Mouse (Mus musculus) spleen, adult 2 months (tissue): Measurements from ENCODE around the gene Cdc25b. TPM values are rescaled to one million over a fixed set of nuclear protein-coding genes. Genes with fewer than 3 reads are reported as not detected.

Experiments used
- DNase-seq, 2 experiments: peaks; one replicate each; pipeline versions ENCODE4 v3.0.0 to v3.0.0-alpha.2; 2012 to 2021; ENCODE audit warnings: low spot score in 2 of 2, low read depth in 1 of 2
- H3K27ac ChIP-seq: fragments of 200-500 bp; 2 replicates; pipeline ENCODE4 v1.5.1; 2012; ENCODE audit warnings: low read length, inconsistent platforms; ENCODE audit not compliant: insufficient read depth
- H3K27me3 ChIP-seq: fragments of 200-500 bp; 2 replicates; pipeline ENCODE4 v1.6.1; 2012; ENCODE audit warnings: mild to moderate bottlenecking, moderate library complexity, low read length, inconsistent platforms; ENCODE audit not compliant: control insufficient read depth, insufficient read depth
- H3K36me3 ChIP-seq: fragments of 200-500 bp; 2 replicates; pipeline ENCODE4 v1.6.1; 2012; ENCODE audit warnings: mild to moderate bottlenecking, low read length, inconsistent platforms; ENCODE audit not compliant: control insufficient read depth, insufficient read depth
- H3K4me1 ChIP-seq: fragments of 200-500 bp; 2 replicates; pipeline ENCODE4 v1.6.1; 2011; ENCODE audit warnings: inconsistent platforms; ENCODE audit not compliant: control insufficient read depth, insufficient read depth, insufficient read length
- H3K4me3 ChIP-seq: fragments of 200-500 bp; 2 replicates; pipeline ENCODE4 v1.5.1; 2011; ENCODE audit warnings: mild to moderate bottlenecking, inconsistent platforms; ENCODE audit not compliant: insufficient read depth, insufficient read length; ENCODE audit errors: extremely low read depth
- CTCF ChIP-seq: fragments of 200-500 bp; IDR thresholded peaks from 2 replicates; pipeline ENCODE4 v1.5.1; 2011; ENCODE audit warnings: mild to moderate bottlenecking, inconsistent platforms; ENCODE audit not compliant: insufficient read depth, insufficient read length, insufficient replicate concordance; ENCODE audit errors: extremely low read depth
- POLR2A ChIP-seq: fragments of 200-500 bp; IDR thresholded peaks from 2 replicates; pipeline ENCODE4 v1.6.1; 2011; ENCODE audit warnings: low read depth, low read length, inconsistent platforms
- WGBS: fragments of 180-500 bp; shearing (Covaris S2); methylation state at CpG from one replicate; pipeline ENCODE4 v1.1.7; 2018; 5-methylcytosine and 5-hydroxymethylcytosine counted together
- polyA plus RNA-seq: library from polyadenylated mRNA; depleted of rRNA; stranded (reverse); fragments of >200 nt; gene quantifications from 2 replicates; pipeline ENCODE4 v1.2.3, GENCODE M21; 2012

The Cdc25b gene
- polyA plus RNA-seq, 1 experiment: 85.6 TPM

DNA sequence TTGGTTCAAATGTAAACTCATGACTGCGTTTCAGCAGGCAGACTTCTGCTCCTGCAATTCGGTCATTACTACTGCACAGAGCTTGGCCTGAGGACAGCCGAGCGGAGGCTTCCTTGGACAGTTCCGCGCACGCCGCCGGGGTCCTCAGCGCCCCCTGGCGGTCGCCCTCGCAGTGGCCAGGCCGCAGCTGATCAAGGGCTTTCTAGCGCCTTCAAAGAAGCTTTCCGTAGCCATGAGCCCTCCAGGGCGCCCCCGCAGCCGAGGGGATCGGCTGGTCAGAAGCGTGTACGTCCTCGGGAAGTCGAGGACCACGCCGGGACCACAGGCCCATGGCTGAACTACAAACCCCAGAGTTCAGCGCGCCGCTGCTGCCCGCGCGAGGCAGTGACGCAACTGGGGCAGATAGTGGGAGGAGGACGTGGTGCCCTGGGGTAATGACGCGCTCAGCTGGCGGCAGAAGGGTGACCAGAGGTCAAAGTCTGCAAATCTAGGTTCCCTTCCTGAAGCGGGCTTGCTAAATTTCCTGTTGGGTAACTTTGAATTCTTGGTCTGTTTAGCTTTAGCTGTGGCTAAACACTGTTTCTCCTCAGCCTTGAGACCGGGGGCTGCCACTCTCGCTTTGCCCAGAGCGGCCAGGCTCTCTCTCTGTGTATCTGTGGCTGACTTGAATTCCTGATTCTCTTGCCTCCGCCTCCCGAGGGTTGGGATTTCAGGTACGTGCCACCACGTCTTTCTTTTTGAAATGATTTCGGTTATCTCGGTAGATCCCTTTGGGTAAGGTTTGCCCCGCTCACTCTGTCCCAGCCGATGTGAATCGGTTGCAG is 23.4 kb downstream of the Cdc25b start:
- Histone ChIP-seq H3K27ac (peak overlapping the region; percentile 89), H3K4me1 (peaks cover 3% of the 10 kb centered on the region; the same call in 1 of the 2 replicates), H3K4me3 (peak overlapping the region; percentile 63), H3K27me3 (no peaks in the 10 kb centered on the region), H3K36me3 (peaks cover 4% of the 10 kb centered on the region; the same call in 1 of the 2 replicates)
- DNase-seq: peak; percentile 84 to 94
- under 1% methylated on average over 50 of the region's 50 CpGs for WGBS
- TF ChIP-seq POLR2A: peak; percentile 62
- peak; percentile 93 for TF ChIP-seq CTCF

DNA sequence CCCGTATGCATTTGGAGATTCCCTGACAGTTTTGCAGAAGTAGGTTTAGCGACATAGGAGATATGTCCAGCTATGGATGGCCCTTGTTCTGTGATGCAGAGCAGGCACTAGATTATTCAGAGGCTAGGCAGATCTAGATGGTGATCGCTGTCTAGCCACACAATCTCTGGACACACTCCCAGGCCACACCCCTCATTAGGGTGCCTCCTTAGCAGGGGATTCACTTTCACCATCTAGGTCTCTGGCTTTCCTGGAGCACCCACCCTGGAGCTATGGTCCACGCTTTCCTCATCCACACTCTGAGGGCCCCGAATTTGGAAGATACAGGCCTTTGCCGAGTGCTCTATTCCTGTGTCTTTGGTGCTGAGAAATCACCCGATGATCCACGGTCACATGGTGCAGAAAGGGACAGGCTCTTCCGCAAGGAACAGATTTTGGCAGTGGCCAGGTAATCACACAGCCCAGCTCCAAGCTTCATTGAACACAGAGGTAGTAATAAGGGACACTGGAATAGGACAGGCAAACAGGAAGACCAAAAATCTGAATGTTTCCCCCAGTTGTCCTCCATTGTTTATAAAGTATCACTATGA is 24.4 kb downstream of the Cdc25b start:
- no peak for DNase-seq
- Histone ChIP-seq H3K36me3 (peaks cover 4% of the 10 kb centered on the region; the same call in 1 of the 2 replicates), H3K27ac (no peak overlapping the region), H3K27me3 (no peaks in the 10 kb centered on the region), H3K4me3 (peak overlapping the region; percentile 63), H3K4me1 (peaks cover 3% of the 10 kb centered on the region; the same call in 1 of the 2 replicates)
- TF ChIP-seq CTCF (no peak), POLR2A (no peak)
- 55% methylated on average over 9 of the region's 9 CpGs for WGBS

DNA sequence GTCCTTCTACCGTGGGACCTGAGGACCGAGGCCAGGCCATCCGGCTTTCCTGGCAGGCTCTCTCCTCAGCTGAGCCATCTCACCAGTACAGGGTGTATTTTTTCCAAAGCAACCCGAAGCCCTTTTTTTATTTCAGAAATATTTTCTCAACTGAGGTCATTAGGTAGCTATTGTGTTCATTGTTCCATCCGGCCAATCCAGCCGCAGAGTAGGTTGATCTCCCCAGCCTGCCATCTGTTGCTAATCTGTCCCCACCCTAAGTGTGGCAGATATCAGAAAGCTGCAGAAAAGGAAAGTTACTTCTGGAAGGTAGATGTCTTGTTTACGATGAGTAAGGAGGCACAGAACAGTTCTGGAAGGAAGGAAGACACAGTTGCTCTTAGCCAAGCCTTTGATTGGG is 27.0 kb downstream of the Cdc25b start:
- Histone ChIP-seq H3K27ac (peak overlapping the region; percentile 27; the same call in 1 of the 2 replicates), H3K4me1 (peaks cover 3% of the 10 kb centered on the region; the same call in 1 of the 2 replicates), H3K36me3 (peaks cover 4% of the 10 kb centered on the region; the same call in 1 of the 2 replicates), H3K4me3 (no peak overlapping the region), H3K27me3 (no peaks in the 10 kb centered on the region)
- no peak for TF ChIP-seq POLR2A
- TF ChIP-seq CTCF: no peak
- WGBS: 84% methylated on average over 7 of the region's 7 CpGs
- no peak for DNase-seq

DNA sequence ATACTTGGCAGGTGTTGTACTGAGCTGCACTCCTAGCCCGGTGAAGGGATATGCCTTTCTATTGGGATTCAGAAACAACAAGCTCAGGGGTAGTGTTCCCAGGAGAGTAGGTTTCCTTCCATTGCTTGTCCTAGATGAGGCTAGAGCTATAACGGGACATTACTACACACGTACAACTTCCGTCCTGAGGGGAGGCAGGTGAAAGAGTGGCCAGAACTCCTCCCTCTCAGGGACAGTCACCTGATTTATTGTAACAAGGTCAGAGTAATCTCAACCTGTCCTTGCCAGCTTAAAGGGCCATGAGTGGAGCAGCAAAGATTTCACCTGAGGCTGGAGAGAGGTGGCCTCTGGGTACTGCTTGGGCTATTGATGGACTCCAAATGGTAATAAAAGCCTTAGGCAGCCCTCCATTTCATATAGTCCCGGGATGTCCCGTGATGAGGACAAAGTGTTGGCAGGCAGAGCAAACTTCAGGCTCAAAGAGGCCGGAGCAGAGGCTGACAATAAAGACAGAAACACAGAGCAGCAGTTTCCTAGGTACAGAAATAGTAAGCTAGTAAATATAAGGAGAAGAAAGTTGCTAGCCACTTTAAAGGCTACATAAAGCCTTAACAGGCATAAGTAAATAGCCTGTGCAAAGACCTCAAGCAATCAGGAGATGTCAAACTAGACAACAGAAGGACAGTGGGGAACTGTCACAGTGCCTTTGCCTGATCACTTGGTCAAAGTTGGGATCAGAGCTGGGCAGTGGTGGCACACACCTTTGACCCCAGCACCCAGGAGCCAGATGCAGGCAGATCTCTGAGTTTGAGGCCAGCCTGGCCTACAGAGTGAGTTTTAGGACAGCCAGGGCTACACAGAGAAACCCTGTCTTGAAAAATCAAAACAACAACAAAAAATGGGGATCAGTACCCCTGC is 29.5 kb downstream of the Cdc25b start:
- H3K36me3 ChIP-seq: peaks cover 4% of the 10 kb centered on the region; the same call in 1 of the 2 replicates
- TF ChIP-seq CTCF (no peak), POLR2A (no peak)
- H3K27ac ChIP-seq: no peak overlapping the region
- no peaks in the 10 kb centered on the region for H3K27me3 ChIP-seq
- peaks cover under 1% of the 10 kb centered on the region; the same call in 1 of the 2 replicates for H3K4me1 ChIP-seq
- H3K4me3 ChIP-seq: no peak overlapping the region
- DNase-seq: no peak
- WGBS: 88% methylated on average over 7 of the region's 7 CpGs

DNA sequence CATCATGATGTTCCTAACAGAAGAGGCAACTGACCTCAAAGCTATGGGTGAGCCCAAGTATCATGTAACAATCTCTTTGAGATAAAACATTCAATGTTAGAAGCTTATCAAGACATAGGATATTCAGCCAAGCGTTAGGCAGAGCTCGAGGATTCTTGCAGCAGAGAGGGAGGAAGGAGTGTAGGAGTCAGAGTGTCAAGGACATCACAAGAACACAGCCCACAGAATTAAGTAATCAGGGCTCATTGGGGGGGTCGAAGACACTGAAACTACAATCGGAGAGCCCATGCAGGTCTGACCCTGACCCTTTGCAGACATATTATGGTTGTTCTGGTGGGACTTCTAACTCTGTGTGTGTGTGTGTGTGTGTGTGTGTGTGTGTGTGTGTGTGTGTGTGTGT is 33.3 kb downstream of the Cdc25b start:
- Histone ChIP-seq H3K4me1 (no peaks in the 10 kb centered on the region), H3K4me3 (no peak overlapping the region), H3K27me3 (no peaks in the 10 kb centered on the region), H3K36me3 (no peaks in the 10 kb centered on the region), H3K27ac (no peak overlapping the region)
- WGBS: 83% methylated on average over 4 of the region's 4 CpGs
- TF ChIP-seq CTCF: no peak
- TF ChIP-seq POLR2A: no peak
- no peak for DNase-seq

DNA sequence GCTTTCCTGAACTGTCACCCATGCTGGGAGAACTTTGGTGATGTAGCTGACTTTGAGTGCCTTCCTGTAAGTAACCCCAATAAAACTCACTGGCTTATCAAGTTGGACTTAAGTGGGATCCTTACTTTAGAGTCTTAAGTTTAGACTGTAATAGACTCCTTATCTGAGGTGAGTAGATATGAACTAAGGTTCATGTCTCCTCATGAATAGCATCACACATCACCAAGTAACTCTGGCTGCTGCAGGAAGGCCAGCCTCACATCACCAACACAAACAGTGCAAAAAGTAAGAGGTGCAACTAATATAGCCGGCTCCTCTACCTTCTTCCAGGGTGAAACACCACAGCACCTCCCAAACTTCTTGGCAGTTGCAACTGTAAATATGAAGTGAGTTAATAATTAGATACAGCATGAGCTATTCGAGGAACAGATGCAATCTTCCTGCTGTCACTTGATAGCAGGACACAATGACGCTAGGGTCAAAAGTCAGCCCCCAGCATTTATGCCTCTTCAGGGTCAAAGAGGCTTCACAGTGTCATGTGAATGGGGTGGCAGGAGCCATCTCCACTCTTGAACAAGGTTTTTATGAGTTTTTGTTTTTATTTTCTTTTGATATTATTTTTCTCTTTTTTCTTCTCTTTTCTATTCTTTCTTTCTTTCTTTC is 35.2 kb downstream of the Cdc25b start:
- no peak for DNase-seq
- H3K4me3 ChIP-seq: no peak overlapping the region
- WGBS: 78% methylated on average over 3 of the region's 3 CpGs
- no peak for TF ChIP-seq CTCF
- no peak for TF ChIP-seq POLR2A
- no peaks in the 10 kb centered on the region for H3K27me3 ChIP-seq
- H3K4me1 ChIP-seq: no peaks in the 10 kb centered on the region
- H3K36me3 ChIP-seq: no peaks in the 10 kb centered on the region
- H3K27ac ChIP-seq: no peak overlapping the region
